Mouse (Mus musculus) heart, postnatal 0 days (tissue): Measurements from ENCODE around the gene Rbfox1. TPM values are rescaled to one million over a fixed set of nuclear protein-coding genes. Genes with fewer than 3 reads are reported as not detected.

Source experiments
- ATAC-seq: fragments of 200-750 bp; cut with Nextera tagmentation; 2 replicates; pipeline ENCODE4 v1.8.0; 2017; ENCODE audit warnings: low read depth, moderate number of reproducible peaks, moderate library complexity; ENCODE audit not compliant: insufficient read depth
- DNase-seq: peaks from one replicate; pipeline ENCODE4 v3.0.0-alpha.2; 2016; ENCODE audit warnings: low spot score
- H3K27ac ChIP-seq: fragments of 300-500 bp; sonication (generic); 2 replicates; pipeline ENCODE4 v1.5.1; 2014; ENCODE audit warnings: low read depth, mild to moderate bottlenecking
- H3K27me3 ChIP-seq: fragments of 300-500 bp; sonication (generic); 2 replicates; pipeline ENCODE4 v1.6.1; 2014; ENCODE audit warnings: low read length, mixed read lengths; ENCODE audit not compliant: control insufficient read depth, insufficient read depth
- H3K36me3 ChIP-seq: fragments of 300-500 bp; sonication (generic); replicated peaks from 2 replicates; pipeline ENCODE4 v1.6.1; 2014; ENCODE audit warnings: low read length, mixed read lengths; ENCODE audit not compliant: control insufficient read depth, insufficient read depth
- H3K4me1 ChIP-seq: fragments of 300-500 bp; sonication (generic); 2 replicates; pipeline ENCODE4 v1.6.1; 2014; ENCODE audit warnings: antibody characterized with exemption; ENCODE audit not compliant: control insufficient read depth, insufficient read depth
- H3K4me2 ChIP-seq: fragments of 300-500 bp; sonication (generic); 2 replicates; pipeline ENCODE4 v1.6.1; 2014; ENCODE audit warnings: low read depth, mild to moderate bottlenecking, low read length, moderate library complexity
- H3K4me3 ChIP-seq: fragments of 300-500 bp; sonication (generic); 2 replicates; pipeline ENCODE4 v1.5.1; 2014; ENCODE audit warnings: low read depth, low read length
- H3K9ac ChIP-seq: fragments of 300-500 bp; sonication (generic); replicated peaks from 2 replicates; pipeline ENCODE4 v1.6.1; 2014; ENCODE audit warnings: low read depth, low read length, mixed read lengths
- H3K9me3 ChIP-seq: fragments of 300-500 bp; sonication (generic); replicated peaks from 2 replicates; pipeline ENCODE4 v1.6.1; 2016; ENCODE audit warnings: low read length; ENCODE audit not compliant: control insufficient read depth
- CTCF ChIP-seq: IDR thresholded peaks from 2 replicates; pipeline ENCODE4 v1.5.1; 2016; ENCODE audit warnings: antibody characterized with exemption, control low read depth, low read depth
- EP300 ChIP-seq: IDR thresholded peaks from 2 replicates; pipeline ENCODE4 v1.6.1; 2016; ENCODE audit warnings: antibody characterized with exemption, low read depth
- whole genome bisulfite sequencing: fragments of 180-500 bp; shearing (Covaris S2); extraction: QIAGEN DNeasy Blood & Tissue Kit; methylation state at CpG from one replicate; pipeline ENCODE4 v1.1.7; 2014; 5-methylcytosine and 5-hydroxymethylcytosine counted together
- polyA plus RNA-seq: library from polyadenylated mRNA; unstranded; fragments of >200 nt; fragmentation: Nextera tagmentation; extraction: Ambion mirVana; gene quantifications from 2 replicates; pipeline ENCODE4 v1.2.1, GENCODE M21; 2015
- total RNA-seq: library from RNA; depleted of rRNA; stranded (reverse); fragments of >200 nt; gene quantifications from 2 replicates; pipeline ENCODE4 v1.2.3, GENCODE M21; 2014; ENCODE audit warnings: low replicate concordance

The Rbfox1 gene
- total and polyA plus RNA-seq, 2 experiments from 2014 or later, result 6.0 to 15.3 TPM

DNA sequence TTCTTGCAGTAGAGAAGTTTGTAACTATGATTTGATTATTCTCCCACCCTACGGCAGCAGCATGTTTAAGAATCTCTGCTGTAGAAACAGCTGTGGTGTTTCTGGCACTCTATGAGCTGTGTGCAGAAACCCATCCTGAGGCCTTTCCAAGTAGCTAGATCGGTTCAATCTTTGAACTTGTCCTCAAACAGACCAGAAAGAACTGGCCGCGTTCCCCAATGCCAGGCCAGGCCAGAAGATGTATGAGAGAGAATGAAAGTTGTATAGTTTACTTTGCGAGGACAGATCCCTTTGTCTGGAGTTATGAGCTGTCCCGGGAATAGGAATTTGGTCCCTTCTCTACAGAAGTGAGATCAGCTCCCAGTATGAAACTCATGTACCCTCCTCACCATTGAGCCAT is 1205.0 kb downstream of the Rbfox1 start:
- Histone ChIP-seq H3K36me3 (no peaks in the 10 kb centered on the region), H3K27me3 (no peaks in the 10 kb centered on the region), H3K4me3 (no peak overlapping the region), H3K9ac (no peak overlapping the region), H3K4me1 (no peaks in the 10 kb centered on the region), H3K4me2 (no peak overlapping the region), H3K9me3 (no peaks in the 10 kb centered on the region), H3K27ac (no peak overlapping the region)
- no peak for DNase-seq
- WGBS, result 72% methylated on average over 6 of the region's 6 CpGs
- no peak for TF ChIP-seq EP300
- no peak for TF ChIP-seq CTCF
- no peak for ATAC-seq

DNA sequence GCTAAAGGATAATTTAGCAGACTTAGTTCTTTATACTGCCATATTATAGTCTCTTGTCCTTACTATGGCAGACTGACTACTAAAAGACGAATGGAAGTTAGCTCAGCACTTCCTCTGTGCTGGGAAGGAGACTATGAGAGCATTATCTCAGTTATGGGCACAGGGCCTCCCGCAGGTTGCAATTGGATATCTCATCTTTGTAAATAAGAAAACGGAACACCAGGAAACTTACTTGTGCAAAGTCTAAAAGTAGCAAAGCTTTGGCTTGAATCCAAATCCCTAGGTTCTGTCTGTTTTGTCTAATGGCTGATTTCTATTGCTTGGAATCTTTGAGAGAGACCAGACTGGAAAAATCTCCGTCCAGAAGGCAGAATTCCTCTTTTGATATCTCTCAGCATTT is 1207.7 kb downstream of the Rbfox1 start:
- Histone ChIP-seq H3K4me2 (no peak overlapping the region), H3K9me3 (no peaks in the 10 kb centered on the region), H3K4me3 (no peak overlapping the region), H3K4me1 (peaks cover 8% of the 10 kb centered on the region; the same call in 1 of the 2 replicates), H3K27ac (no peak overlapping the region), H3K27me3 (no peaks in the 10 kb centered on the region), H3K9ac (no peak overlapping the region), H3K36me3 (no peaks in the 10 kb centered on the region)
- WGBS, result 40% methylated on average over 4 of the region's 4 CpGs
- no peak for TF ChIP-seq EP300
- no peak for TF ChIP-seq CTCF
- ATAC-seq (no peak), DNase-seq (peak; percentile 16)

DNA sequence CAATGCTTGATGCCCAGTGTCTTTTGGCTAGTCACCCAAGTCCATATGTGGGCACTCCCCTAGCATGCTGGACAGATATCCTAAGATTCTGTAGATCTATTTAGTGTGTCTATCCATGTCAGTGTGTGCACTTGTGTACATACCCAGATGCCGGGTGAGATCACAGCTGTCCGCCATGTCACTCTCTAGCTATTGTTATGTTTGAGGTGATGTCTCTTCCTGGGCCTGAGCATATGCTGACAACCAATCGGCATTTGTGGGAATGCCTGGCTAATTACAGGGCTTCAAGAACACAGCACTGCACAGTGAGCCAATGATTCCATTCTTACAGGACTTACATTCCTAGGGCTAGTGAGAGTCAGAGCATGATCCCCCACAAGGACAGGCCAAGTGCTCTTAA is 1208.5 kb downstream of the Rbfox1 start:
- Histone ChIP-seq H3K27me3 (no peaks in the 10 kb centered on the region), H3K4me3 (no peak overlapping the region), H3K4me1 (peaks cover 13% of the 10 kb centered on the region; the same call in 1 of the 2 replicates), H3K9me3 (no peaks in the 10 kb centered on the region), H3K27ac (no peak overlapping the region), H3K4me2 (no peak overlapping the region), H3K9ac (no peak overlapping the region), H3K36me3 (no peaks in the 10 kb centered on the region)
- ATAC-seq (no peak), DNase-seq (no peak)
- TF ChIP-seq EP300 (no peak), CTCF (no peak)
- 87% methylated on average over 3 of the region's 3 CpGs for WGBS

GRCm38 (mm10) chr16:7094181-7094749 is 1209.1 kb downstream of the Rbfox1 start:
- H3K27ac ChIP-seq, result no peak overlapping the region

GRCm38 (mm10) chr16:7097071-7097470 is 1211.9 kb downstream of the Rbfox1 start:
- no peaks in the 10 kb centered on the region for H3K27me3 ChIP-seq
- H3K4me2 ChIP-seq, result no peak overlapping the region
- no peak for DNase-seq
- no peaks in the 10 kb centered on the region for H3K9me3 ChIP-seq
- no peak overlapping the region for H3K9ac ChIP-seq
- no peak for TF ChIP-seq CTCF
- TF ChIP-seq EP300, result no peak
- H3K27ac ChIP-seq, result peak overlapping the region; percentile 30; the same call in 1 of the 2 replicates
- peaks cover 35% of the 10 kb centered on the region for H3K4me1 ChIP-seq
- WGBS, result 41% methylated on average over 2 of the region's 2 CpGs
- H3K36me3 ChIP-seq, result no peaks in the 10 kb centered on the region
- ATAC-seq, result no peak
- no peak overlapping the region for H3K4me3 ChIP-seq

More at GRCm38 (mm10) chr16:7094181-7094749, 1209.1 kb downstream of the Rbfox1 start:
- Histone ChIP-seq H3K4me3 (no peak overlapping the region), H3K36me3 (no peaks in the 10 kb centered on the region), H3K27me3 (no peaks in the 10 kb centered on the region), H3K4me2 (no peak overlapping the region), H3K9ac (no peak overlapping the region), H3K4me1 (peaks cover 19% of the 10 kb centered on the region), H3K9me3 (no peaks in the 10 kb centered on the region)
- no peak for ATAC-seq
- WGBS, result 76% methylated on average over 7 of the region's 7 CpGs
- no peak for TF ChIP-seq EP300
- TF ChIP-seq CTCF, result no peak
- no peak for DNase-seq
